Mouse (Mus musculus): ENCODE results near the gene Arpc5l. TPM values are rescaled to one million over a fixed set of nuclear protein-coding genes. Genes with fewer than 3 reads are reported as not detected.

Arpc5l gene
- total RNA-seq, 2 experiments from 2014 or later = 91.9 to 96.2 TPM

GRCm38 (mm10) chr2:39064687-39065399, 59.7 kb downstream of the Arpc5l start:
- peak in 1 of 2 experiments; percentile 6 for DNase-seq (ENCODE audit: extremely low spot score in 1 of 2, low spot score in 1 of 2)

Other genes starting within 250 kb of the Arpc5l start
- gene Nr6a1, start 77.7 kb upstream of the Arpc5l start, total RNA-seq (2021) = 1 to 10 TPM; 4.3 to 5.5 TPM
- 1 to 10 TPM; 1.4 to 1.5 TPM for gene Olfml2a, start 73.4 kb upstream of the Arpc5l start, total RNA-seq (2021)
- gene Wdr38, start 7.9 kb upstream of the Arpc5l start, total RNA-seq (2021) = under 1 TPM; 0.49 to 0.75 TPM
- 100 to 1,000 TPM; 220 to 250 TPM for gene Rpl35, start 276 bp downstream of the Arpc5l start, total RNA-seq (2021)
- 10 to 100 TPM; 30.8 to 36.4 TPM for gene Golga1, start 60.2 kb downstream of the Arpc5l start, total RNA-seq (2021)
- 10 to 100 TPM; 54.6 to 65.8 TPM for gene Scai, start 185.4 kb downstream of the Arpc5l start, total RNA-seq (2021)
- 10 to 100 TPM; 59.9 to 66.3 TPM for gene Ppp6c, start 221.1 kb downstream of the Arpc5l start, total RNA-seq (2021)